Mouse (Mus musculus) myocyte (in vitro differentiated cells): Measurements from ENCODE around the gene 4930451I11Rik. TPM values are rescaled to one million over a fixed set of nuclear protein-coding genes. Genes with fewer than 3 reads are reported as not detected.

Source experiments
- H3K27me3 ChIP-seq: one replicate; pipeline ENCODE4 v1.6.1; 2011; ENCODE audit not compliant: control insufficient read depth, insufficient read depth, insufficient read length
- H3K36me3 ChIP-seq: one replicate; pipeline ENCODE4 v1.6.1; 2011; ENCODE audit not compliant: control insufficient read depth, insufficient read depth
- H3K4me2 ChIP-seq: one replicate; pipeline ENCODE4 v1.6.1; 2011; ENCODE audit warnings: low read depth, control low read depth
- H3K4me3 ChIP-seq: one replicate; pipeline ENCODE4 v1.5.1; 2011; ENCODE audit warnings: mild to moderate bottlenecking, control low read depth, moderate library complexity
- H3K79me2 ChIP-seq: one replicate; pipeline ENCODE4 v1.6.1; 2011; ENCODE audit not compliant: control insufficient read depth, insufficient read depth
- H3ac ChIP-seq: one replicate; pipeline ENCODE4 v1.6.1; 2011; ENCODE audit not compliant: control insufficient read depth, insufficient read length
- CEBPB ChIP-seq: IDR thresholded peaks from 2 replicates; pipeline ENCODE4 v1.6.1; 2011; ENCODE audit warnings: mild to moderate bottlenecking, moderate library complexity; ENCODE audit not compliant: poor library complexity, insufficient read depth, severe bottlenecking
- E2F4 ChIP-seq: IDR thresholded peaks from one replicate; pipeline ENCODE4 v1.6.1; 2011; ENCODE audit warnings: mild to moderate bottlenecking, control low read depth, moderate library complexity; ENCODE audit not compliant: insufficient read depth
- MAX ChIP-seq: IDR thresholded peaks from one replicate; pipeline ENCODE4 v1.6.1; 2011; ENCODE audit warnings: low read depth, mild to moderate bottlenecking, control low read depth
- MYOD1 ChIP-seq, 3 experiments: IDR thresholded peaks; one replicate each; pipeline ENCODE4 v1.6.1; 2011; ENCODE audit warnings: control low read depth in 2 of 3, low read depth in 2 of 3, mild to moderate bottlenecking in 2 of 3, moderate library complexity in 1 of 3; ENCODE audit not compliant: insufficient read length in 2 of 3, control insufficient read depth in 1 of 3
- MYOG ChIP-seq, 3 experiments: IDR thresholded peaks; one replicate each; pipeline ENCODE4 v1.6.1; 2011; ENCODE audit warnings: control low read depth in 2 of 3, low read depth in 2 of 3, mild to moderate bottlenecking in 2 of 3; ENCODE audit not compliant: insufficient read length in 2 of 3, control insufficient read depth in 1 of 3, insufficient read depth in 1 of 3
- POLR2A ChIP-seq: IDR thresholded peaks from one replicate; pipeline ENCODE4 v1.6.1; 2011; ENCODE audit warnings: low read depth, mild to moderate bottlenecking, control low read depth, moderate library complexity; ENCODE audit not compliant: insufficient read length
- POLR2AphosphoS2 ChIP-seq: IDR thresholded peaks from one replicate; pipeline ENCODE4 v1.6.1; 2011; ENCODE audit warnings: low read depth, control low read depth; ENCODE audit not compliant: insufficient read length
- REST ChIP-seq: IDR thresholded peaks from one replicate; pipeline ENCODE4 v1.6.1; 2011; ENCODE audit warnings: mild to moderate bottlenecking, control low read depth, moderate library complexity; ENCODE audit not compliant: insufficient read depth, insufficient read length
- SRF ChIP-seq: IDR thresholded peaks from one replicate; pipeline ENCODE4 v1.6.1; 2011; ENCODE audit warnings: low read depth; ENCODE audit not compliant: control insufficient read depth, insufficient read length
- TCF12 ChIP-seq: IDR thresholded peaks from one replicate; pipeline ENCODE4 v1.6.1; 2011; ENCODE audit warnings: mild to moderate bottlenecking, control low read depth; ENCODE audit not compliant: poor library complexity, insufficient read depth, severe bottlenecking
- TCF3 ChIP-seq: IDR thresholded peaks from one replicate; pipeline ENCODE4 v1.6.1; 2011; ENCODE audit warnings: low read depth, control low read depth; ENCODE audit not compliant: insufficient read length
- USF1 ChIP-seq: IDR thresholded peaks from one replicate; pipeline ENCODE4 v1.6.1; 2011; ENCODE audit warnings: low read depth, mild to moderate bottlenecking, control low read depth, moderate library complexity
- polyA plus RNA-seq: library from polyadenylated mRNA; unstranded; fragments of >200 nt; fragmentation: generic; extraction: Trizol; gene quantifications from one replicate; pipeline ENCODE4 v1.2.1, GENCODE M21; 2012; ENCODE audit warnings: missing spikeins

The 4930451I11Rik gene
- polyA plus RNA-seq, 1 experiment, result not detected

GRCm38 (mm10) chr7:126825403-126825802, 6.0 kb downstream of the 4930451I11Rik start:
- Histone ChIP-seq H3K4me3 (no peak overlapping the region), H3K36me3 (no peaks in the 10 kb centered on the region), H3K27me3 (peaks cover 73% of the 10 kb centered on the region)

DNA sequence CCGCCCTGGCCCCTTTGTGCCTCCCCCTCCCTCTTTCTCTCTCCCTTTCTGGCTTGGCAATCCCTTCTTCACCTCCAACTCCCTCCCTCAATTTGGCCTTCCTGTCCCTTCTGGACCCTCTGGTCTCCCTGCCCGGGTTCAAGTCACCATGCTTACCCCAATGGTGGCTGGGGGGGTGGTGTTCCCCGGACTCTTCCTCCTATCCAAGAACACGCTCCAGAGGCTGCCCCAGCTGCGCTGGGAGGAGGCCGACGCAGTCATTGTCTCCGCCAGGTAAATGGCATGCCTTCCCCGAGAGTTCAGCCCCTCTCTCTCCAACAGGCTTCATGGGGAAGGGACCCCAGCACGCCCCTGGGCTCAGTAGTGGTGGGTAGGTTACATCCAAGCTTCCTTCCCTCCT, 7.5 kb downstream of the 4930451I11Rik start:
- Histone ChIP-seq H3K4me2 (no peak overlapping the region), H3K79me2 (no peaks in the 10 kb centered on the region), H3ac (no peak overlapping the region), H3K4me3 (no peak overlapping the region), H3K27me3 (peaks cover 59% of the 10 kb centered on the region), H3K36me3 (no peaks in the 10 kb centered on the region)
- TF ChIP-seq TCF3, result no peak

More at GRCm38 (mm10) chr7:126825403-126825802, 6.0 kb downstream of the 4930451I11Rik start:
- Histone ChIP-seq H3K79me2 (no peaks in the 10 kb centered on the region), H3K4me2 (no peak overlapping the region), H3ac (no peak overlapping the region)
- TF ChIP-seq POLR2AphosphoS2 (no peak), SRF (no peak), REST (peak; percentile 86)

GRCm38 (mm10) chr7:126823202-126823711, 8.2 kb downstream of the 4930451I11Rik start:
- Histone ChIP-seq H3ac (no peak overlapping the region), H3K4me2 (no peak overlapping the region), H3K36me3 (no peaks in the 10 kb centered on the region), H3K4me3 (no peak overlapping the region), H3K79me2 (no peaks in the 10 kb centered on the region), H3K27me3 (peaks cover 52% of the 10 kb centered on the region)
- TF ChIP-seq E2F4 (no peak), CEBPB (no peak), TCF12 (no peak), MAX (no peak), POLR2AphosphoS2 (no peak), TCF3 (no peak), SRF (no peak), USF1 (no peak)

DNA sequence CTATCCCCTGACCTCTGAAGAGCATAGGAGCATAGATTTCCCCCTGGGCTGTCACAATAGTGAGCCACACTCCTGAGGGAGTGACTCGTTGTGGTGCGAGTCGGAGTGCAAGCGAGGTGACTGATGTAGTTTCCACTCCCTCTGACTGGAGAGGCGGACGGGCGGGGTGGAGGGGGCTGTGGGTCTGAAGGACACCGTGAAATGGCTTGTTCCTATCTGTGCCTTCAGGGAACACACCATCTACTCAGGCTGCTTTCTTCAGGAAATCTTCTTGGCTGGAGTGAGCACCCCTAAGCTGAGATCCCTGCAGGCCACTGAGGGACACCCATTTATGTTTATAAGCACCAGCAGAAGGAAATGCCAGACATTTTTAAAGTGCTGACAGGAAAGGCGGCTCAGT, 8.7 kb downstream of the 4930451I11Rik start:
- Histone ChIP-seq H3K27me3 (peaks cover 51% of the 10 kb centered on the region), H3K4me2 (no peak overlapping the region), H3K36me3 (no peaks in the 10 kb centered on the region), H3ac (no peak overlapping the region), H3K4me3 (no peak overlapping the region), H3K79me2 (no peaks in the 10 kb centered on the region)
- no peak for TF ChIP-seq CEBPB
- TF ChIP-seq POLR2AphosphoS2, result no peak
- TF ChIP-seq REST, result no peak
- no peak for TF ChIP-seq MYOD1 (IDR thresholded peaks at IDR 0.05; ENCODE audit: control insufficient read depth in 1 of 3, insufficient read length in 2 of 3, low read depth in 2 of 3)
- TF ChIP-seq TCF12, result no peak
- TF ChIP-seq USF1, result no peak
- TF ChIP-seq TCF3, result no peak
- no peak for TF ChIP-seq E2F4
- no peak for TF ChIP-seq POLR2A
- TF ChIP-seq MYOG (IDR thresholded peaks at IDR 0.05; ENCODE audit: control insufficient read depth in 1 of 3, insufficient read depth in 1 of 3, insufficient read length in 2 of 3, low read depth in 2 of 3), result no peak
- TF ChIP-seq MAX, result no peak
- no peak for TF ChIP-seq SRF

DNA sequence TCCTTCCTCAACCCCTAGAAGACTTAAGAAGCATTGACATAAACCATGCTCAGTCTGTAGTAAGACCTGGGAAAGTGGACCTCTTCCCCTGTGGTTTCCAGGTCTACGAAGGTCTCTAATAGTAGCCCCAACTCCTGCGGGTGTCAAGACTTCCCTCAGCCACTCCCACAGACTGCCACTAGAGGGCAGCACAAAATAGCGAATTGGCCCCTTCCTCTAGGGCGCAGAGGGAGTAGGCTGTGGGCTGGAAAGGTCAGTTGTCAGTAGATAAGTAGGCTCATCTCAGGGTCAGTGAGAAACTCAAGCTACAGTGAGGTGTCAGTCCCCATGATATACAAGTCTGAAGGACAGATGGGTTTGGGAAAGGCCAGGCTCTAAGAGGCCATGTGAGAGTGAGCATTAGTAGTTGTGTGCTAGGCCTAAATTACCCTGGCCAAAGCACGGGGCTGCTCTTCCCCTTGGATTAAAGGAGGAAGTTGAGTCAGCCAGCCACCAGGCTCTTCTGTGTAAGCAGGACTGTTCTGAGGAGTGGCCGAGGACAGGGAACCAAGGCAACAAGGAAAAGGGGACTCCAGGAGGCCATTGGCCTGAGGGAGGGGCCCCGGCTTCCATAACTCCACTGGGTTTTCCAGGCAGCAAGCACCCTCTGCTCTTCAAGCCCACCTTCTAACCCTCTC, 9.5 kb downstream of the 4930451I11Rik start:
- H3K27me3 ChIP-seq, result peaks cover 43% of the 10 kb centered on the region

More for the DNA sequence above, 9.5 kb downstream of the 4930451I11Rik start:
- TF ChIP-seq TCF3 (no peak), MYOG (IDR thresholded peaks at IDR 0.05; ENCODE audit: control insufficient read depth in 1 of 3, insufficient read depth in 1 of 3, insufficient read length in 2 of 3, low read depth in 2 of 3) (no peak), CEBPB (no peak), TCF12 (no peak), USF1 (no peak), POLR2A (no peak), POLR2AphosphoS2 (no peak), MAX (no peak), E2F4 (no peak), SRF (no peak), MYOD1 (IDR thresholded peaks at IDR 0.05; ENCODE audit: control insufficient read depth in 1 of 3, insufficient read length in 2 of 3, low read depth in 2 of 3) (no peak), REST (no peak)
- H3K4me2 ChIP-seq, result no peak overlapping the region
- no peak overlapping the region for H3K4me3 ChIP-seq
- no peak overlapping the region for H3ac ChIP-seq
- H3K36me3 ChIP-seq, result no peaks in the 10 kb centered on the region
- H3K79me2 ChIP-seq, result no peaks in the 10 kb centered on the region
